Mouse (Mus musculus) adrenal gland, adult 18-20 months (tissue): ENCODE results near the gene Vkorc1l1. TPM values are rescaled to one million over a fixed set of nuclear protein-coding genes. Genes with fewer than 3 reads are reported as not detected.

ENCODE experiments used
- DNase-seq, 2 experiments: peaks; one replicate each; pipeline ENCODE4 v3.0.0; 2021 to 2022; ENCODE audit warnings: low spot score in 2 of 2
- total RNA-seq, 2 experiments: library from RNA; stranded (reverse); gene quantifications; 1 replicate in 1 of 2; 2 replicates in 1 of 2; pipeline ENCODE4 v1.2.3; 2021

Gene Vkorc1l1
- total RNA-seq, 2 experiments from 2014 or later, result 27.7 to 33.9 TPM

DNA sequence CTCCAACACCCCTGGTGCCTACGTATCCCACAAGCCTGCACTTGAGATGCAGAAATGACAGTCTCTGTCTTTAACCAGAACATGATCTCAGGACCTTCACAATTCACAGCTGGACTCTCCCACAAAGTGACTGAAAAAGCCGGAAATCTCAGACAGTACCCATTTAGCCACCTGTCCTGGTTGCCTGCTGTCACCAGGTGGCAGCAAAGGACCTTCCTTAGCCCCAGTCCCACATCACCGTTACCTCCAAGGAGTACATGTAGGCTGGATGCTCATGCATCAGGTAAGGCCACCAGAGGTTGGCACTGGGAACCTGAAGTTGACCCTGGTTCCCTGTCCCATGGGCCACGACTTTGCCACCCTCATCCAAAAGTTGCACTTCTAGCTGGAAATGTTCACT, 57.3 kb downstream of the Vkorc1l1 start:
- DNase-seq, result peak; percentile 48 to 58

DNA sequence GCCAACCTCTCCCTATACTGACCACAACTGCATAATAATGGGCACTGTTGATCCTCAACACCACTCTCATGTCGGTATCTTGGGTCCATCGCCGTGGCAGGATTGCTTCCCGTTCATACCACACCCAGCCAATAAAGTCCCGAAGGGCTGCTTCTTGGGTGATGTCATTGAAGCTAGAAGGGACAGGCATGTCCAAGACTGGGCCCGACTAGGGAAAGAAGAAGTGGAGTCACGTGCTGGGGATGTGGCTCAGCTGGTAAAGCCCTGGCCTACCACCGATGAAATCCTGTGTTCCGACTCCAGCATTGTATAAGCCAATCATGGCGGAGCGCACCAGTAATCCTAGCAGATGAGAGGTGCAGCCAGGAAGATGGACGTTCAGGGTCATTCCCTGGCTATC, 59.0 kb downstream of the Vkorc1l1 start:
- DNase-seq, result no peak

DNA sequence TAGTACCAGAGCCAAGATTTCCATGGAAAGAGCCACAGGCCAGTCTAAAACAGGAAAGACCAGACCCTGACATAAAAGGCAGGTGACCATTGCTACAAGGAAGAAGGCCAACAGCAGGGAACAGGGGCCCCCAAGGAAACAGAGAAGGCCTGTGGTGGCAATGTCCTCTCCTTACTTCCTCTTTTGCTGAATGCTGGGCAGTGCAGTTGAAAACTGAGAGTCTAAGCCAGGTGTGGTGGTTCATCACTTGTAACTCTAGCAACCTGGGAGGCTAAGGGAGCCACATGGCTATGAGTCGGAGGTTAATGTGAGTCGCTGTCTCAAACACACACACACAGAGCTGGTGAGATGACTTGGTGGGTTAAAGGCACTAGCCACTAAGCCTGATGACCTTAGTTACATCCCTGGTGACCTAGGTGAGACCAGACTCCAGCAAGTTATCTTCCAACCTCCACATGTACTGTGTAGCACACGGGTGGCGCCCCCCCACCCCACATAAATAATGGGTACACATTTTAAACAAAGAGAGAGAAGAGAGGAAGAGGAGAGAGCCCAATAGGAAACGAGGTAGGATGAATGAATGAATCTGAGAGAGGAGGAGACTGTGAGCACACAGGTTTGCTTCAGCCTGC, 59.7 kb downstream of the Vkorc1l1 start:
- no peak for DNase-seq

DNA sequence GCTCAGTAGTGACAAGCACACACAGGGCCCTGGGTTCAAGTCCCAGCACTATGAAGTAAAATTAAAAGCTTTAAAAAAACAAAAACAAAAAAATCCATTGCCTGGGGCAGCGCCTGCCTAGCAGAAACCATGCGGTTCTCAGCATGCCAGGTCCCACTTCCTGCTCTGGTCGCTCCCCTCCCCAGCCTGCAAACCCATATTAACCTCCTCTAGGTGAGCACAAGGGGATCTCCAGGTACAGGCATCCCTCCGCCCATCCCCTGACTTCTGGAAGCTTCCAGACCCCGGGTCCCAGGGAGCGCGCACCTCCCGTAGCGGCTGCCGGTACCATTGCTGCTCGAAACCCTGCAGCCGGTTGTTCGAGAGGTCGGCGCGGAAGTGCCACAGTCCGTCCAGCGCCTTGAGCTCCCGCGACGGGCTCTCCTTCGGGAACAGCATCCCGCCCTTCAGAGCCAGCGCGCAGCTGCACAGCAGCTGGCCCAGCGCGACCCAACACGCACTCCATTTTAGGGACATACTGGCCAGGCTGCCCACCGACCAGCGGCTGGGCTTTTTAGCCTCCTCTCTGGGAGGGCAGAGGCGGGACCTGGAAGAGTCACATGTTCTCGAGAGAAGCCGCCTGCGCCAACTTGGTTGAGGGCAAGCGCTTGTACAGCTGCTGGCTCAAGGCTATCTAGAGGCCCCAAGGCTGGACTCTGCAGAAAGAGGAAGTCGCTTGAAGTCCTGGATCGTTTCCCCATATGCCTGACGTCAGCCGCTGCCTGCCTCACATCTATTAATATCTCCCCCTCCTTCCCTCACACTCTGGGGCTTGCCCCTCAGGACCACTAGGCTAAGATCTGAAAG, 60.8 kb downstream of the Vkorc1l1 start, which contains the start of gene Gusb:
Gusb (minus strand) TSS at position 749 of the 846 bp plus-strand sequence.
- DNase-seq, result peak; percentile 77 to 79

DNA sequence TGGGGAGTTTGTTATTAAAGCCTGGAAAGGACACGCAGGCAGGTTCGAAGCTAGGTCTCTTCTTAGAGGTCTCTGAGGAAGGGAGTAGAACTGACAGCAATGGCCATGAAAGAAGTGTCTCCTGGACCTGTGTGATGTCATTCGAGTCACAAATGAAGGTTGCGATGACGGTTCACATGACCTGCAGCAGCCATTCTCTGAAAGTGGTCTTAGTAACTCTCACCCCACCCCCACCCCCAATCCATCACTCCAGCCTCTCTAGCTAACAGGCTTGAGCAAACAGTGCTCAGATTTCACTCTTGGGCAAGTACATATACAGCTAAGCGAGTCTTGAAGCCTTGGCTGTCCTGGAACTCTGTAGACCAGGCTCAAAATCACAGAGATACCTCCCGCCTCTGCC, 61.5 kb downstream of the Vkorc1l1 start:
- no peak for DNase-seq

DNA sequence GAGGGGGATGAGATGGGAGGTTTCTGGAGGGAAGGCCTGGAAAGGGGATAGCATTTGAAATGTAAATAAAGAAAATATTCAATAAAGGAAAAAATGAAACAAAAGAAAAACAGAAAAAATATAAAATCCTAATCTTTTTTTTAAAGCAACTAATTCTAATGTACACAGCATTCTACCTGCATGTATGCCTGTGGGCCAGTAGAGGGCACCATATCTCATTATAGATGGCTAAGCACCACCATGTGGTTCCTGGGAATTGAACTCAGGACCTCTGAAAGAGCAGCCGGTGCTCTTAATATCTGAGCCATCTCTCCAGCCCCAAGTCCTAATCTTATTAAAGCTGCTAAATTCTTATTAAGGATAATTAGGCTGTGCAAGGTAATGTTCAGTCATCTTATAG, 65.6 kb downstream of the Vkorc1l1 start:
- DNase-seq, result no peak

DNA sequence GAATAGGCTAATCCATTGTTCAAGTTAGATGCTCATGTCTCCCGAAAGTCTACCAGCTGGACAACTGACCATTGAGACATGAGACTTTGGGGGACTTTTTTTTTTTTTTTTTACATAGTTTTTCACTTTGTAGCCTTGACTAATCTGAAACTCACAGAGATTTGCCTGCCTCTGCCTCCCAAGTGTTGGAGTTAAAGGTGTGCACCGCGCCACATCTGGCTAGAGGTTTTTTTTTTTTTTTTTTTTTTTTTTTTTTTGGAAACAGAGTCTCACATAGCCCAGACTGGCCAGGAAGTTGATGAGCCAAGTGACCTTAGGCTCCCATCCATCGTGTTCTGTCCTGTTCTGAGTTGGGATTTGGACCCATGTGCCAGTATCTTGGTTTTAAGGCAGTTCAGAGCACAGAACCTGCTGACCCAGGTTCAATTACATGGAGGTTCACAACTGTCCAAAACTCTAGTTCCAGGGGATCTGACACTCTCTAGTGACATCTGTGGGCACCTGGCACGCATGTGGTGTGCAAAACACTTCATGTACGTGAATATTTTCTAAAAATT, 66.3 kb downstream of the Vkorc1l1 start:
- DNase-seq, result no peak

DNA sequence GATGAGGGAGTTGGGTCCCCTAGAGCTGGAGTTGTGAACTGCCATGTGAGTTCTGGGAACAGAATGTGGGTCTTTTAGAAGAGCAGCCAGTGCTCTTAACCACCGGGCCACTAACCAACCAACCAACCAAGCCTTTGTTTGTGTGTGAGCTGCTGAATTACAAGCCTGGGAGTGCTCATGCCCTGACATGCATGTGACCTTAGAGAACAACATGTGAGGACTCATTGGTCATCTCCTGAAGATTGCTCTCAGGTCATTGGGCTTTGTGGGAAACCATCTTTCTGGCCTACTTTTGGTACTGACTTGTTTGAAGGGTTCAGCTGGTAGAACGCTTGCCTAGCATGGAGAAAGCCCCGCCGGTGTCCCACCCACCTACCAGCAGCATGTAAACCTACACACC, 68.0 kb downstream of the Vkorc1l1 start:
- DNase-seq, result no peak

DNA sequence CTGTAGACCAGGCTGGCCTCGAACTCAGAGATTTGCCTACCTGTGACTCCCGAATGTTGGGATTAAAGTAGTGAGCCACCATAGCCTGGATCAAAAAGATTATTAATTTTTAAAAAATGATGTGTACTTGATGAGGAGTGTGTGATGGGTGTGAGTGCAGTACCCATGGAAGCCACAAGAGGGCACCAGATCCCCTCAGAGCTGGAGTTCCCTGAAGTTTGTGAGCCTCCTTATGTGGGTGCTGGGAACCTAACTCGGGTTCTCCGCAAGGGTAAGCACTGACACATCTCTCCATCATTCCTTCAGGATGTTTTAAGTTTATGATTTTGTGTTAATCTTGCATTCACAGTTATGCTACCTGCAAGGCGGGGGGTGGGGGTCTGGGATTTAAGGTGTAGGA, 69.2 kb downstream of the Vkorc1l1 start:
- DNase-seq, result no peak

DNA sequence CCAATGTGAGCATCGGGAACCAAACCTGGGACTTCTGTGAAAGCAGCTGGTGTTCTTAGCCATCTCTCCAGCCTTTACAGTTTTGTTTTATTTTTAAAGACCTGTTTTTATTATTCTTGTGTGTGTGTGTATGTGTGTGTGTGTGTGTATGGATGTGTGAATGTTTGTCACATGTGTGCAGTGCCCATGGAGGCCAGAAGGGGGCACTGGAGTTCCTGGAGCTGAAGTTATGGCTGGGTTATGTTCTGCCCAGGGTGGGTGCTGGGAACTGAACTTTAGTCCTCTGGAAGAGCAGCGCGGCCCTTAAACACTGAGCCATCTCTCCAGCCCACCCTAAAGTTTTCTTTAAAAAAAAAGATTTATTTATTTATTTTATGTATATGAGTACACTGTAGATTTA, 73.3 kb downstream of the Vkorc1l1 start:
- no peak for DNase-seq

DNA sequence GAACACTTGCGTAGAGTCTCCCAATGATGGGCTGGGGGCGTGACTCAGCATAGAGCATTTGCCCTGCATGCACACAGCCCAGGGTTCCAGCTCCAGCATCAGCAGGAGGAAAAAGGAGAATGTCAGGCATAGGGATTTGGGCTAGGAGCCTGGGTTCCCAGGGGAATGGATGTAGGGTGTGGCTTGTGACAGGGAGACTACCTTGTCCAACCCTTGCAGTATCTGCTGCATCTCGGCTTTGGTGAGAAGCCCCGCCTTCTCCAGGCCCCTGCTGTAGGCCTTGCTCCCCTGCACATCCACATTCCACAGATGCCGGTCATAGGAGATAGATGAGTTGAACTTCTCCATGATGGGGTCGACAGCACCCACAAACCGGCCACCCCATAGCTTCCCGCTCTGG, 77.7 kb downstream of the Vkorc1l1 start:
- DNase-seq, result no peak

DNA sequence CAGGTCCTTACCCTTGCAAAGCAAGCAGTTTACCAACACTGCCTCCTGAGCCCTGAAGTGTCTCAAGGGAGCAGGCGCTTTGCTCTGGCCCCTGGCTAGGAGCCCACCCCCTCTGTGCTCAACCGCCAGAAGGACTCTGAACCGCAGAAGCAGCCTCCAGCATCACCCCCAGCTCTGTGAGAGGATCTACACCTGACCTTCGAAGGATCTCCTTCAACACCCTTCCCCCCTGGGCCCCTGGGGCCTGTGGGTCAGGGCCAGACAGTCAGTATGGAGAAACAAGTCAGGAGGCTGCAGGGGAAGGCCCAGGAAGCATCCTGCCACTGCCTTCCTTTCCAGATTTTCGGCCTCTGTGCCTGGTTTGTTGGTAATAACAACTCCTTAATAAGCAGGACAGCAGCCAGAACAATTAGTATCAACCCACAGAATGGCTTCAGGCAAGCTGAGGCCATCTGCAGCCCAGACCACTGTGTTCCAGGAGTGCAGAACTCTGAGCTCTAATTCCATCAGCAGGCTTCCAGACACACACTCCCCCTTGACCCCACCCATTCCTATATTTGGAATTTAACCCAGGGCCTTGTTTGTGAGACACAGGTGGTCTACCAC, 79.7 kb downstream of the Vkorc1l1 start:
- no peak for DNase-seq

DNA sequence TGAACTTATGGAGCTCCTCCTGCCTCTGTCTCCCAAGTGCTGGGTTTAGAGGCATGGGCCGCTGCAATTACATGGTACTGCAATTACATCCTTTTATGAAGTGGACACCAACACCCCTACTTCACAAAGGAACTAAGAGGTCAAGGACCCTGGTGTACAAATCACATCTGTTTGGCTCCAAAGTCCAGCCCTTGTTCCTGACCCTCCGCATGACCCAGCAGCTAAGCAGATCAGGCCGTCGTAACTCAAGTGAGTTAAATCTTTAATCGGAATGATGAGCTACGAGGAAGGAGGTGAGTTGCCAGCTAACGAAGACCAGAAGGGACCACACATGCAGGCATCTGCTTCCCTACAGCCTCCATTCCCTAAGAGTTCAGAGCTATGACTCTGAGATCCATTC, 80.6 kb downstream of the Vkorc1l1 start:
- DNase-seq, result no peak

DNA sequence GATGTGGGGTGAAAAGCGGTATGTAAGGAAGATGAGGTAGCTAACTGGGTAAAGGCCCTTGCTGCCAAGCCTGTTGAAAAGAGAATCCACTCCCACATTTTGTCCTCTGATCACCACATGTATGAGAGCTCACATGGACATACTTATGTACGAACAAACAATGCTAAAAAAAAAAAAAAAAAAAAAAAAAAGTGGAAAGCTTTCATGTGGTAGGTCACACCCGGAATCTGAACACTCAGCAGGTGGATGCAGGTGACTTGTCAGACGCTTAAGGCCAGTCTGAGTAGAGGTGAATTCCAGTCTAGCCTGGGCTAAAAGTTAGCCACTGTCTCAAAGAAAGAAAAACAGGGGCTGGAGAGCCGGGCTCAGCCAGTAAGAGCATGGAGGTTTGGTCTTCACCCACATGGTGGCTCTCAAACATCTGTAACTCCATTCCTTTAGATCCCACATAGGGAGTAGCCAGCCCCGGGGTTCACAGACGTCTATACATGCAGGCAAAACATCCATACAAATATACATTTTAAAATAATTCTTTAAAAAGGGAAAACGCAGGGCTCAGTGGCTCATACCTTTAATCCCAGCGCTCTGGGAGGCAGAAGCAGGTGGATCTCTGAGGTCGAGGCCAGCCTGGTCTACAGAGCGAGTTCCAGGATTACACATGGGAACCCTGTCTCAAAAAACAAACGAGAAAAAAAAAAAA, 81.4 kb downstream of the Vkorc1l1 start:
- no peak for DNase-seq

DNA sequence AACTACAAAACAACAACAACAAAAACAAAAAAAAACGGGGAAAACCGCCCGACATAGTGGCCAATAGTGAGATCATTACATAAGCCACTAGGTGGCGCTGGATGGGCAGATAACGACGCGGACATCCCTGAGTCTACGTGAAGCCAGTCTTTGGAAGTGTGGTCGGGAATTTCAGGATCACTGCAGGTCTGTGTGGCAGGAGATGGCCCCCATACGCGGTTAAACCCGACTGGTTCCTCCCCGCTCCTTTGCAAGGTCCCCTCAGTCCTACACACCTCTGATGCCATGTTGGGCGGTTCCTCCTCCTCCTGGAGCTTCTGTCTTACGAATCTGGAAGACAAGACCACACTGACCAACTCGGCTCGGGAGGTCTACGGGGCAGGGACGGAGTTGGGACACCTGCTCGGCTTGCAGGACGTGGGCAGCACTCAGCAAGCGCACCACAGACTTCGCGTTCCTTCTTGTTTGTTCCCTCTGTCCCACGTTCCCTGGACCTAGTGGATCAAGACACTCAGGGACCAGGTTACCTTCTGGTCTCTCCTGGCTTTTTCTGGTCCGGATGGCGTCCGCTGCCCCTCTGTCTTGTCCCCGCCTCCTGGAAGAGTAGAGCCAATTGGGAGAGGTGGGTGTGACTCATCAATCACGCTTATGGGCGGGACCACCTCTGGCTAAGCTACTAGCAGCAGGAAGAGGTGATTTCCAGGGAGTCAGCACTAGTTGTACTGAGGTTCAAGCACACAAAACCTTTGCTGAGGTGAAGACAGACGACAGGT, 82.2 kb downstream of the Vkorc1l1 start:
- peak; percentile 76 to 80 for DNase-seq

DNA sequence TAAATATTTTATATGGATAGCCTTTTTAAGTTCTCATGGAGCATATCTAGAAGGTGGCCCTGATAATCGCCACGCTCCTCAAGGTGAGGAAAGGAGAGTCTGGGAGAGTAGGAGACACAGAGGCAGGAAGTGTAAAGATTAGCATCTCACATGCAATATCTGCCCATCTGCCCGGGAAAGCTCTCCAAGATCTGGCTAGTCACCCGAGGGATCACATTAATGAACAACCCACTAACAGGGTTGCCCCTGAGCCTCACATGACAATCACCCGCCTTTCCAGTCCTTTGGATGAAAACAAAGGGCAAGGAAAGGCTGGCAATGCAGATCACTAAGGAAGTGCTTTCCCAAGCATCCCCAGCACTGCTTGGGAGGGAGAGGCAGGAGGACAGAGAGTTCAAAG, 85.4 kb downstream of the Vkorc1l1 start:
- no peak for DNase-seq

DNA sequence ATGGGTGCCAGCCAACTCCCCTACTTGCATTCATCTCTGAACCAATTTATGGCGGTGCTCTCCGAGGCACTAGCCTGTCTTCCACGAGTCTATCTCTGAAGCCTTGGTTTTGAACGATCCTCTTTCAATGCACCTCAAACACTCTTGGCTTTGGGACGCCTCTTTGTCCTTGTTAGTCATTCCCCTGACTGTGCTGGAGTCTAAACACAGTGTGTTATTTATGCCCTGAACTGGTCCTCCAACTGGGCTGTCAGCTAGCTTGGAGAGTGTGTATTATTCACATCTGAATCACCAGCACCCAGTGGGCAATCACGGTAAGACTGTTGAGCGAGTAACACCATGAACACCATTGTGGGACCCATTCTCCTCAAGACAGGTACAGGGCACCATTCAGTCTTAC, 85.9 kb downstream of the Vkorc1l1 start:
- peak in 1 of 2 experiments; percentile 22 for DNase-seq

DNA sequence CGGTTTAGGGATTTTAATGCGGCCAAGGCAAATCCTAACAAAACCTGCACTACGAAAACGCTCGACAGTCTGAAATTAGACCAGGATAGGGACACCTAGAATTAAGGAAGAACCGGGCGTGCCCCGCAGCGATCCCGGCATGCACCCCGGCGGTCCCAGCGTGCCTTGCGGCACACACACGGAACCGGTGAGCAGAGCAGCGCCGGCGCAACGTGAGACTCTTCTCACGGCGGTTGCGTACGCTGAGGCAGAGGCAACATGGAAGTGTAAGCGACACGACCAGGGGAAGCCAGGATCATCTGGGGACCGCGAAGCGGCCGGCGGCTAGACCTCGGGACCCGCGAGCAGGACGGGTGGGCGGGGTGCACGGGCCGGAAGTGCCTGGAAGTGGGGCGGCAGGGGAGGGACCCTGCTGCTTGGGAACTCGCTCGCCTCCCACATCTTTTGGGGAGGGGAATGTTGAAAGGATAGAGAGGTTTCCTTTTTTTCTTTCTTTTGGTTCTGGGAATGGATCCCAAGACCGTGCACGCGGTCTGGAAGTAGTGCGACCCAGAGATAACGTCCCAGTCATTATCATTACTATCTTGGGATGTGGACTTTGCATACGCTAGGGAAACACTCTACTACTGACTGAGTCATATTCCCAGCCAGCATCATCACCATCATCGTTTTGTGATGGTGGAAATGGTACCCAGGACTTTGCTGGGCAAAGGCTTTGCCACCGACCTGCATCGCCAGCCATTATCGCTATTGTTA, 87.5 kb downstream of the Vkorc1l1 start, which contains the start of the genes Asl and Crcp:
Asl (minus strand) TSS at position 106 of the 756 bp plus-strand sequence.
Crcp (plus strand) TSS at position 149 of the 756 bp plus-strand sequence.
- DNase-seq, result peak; percentile 83 to 86
